Mouse (Mus musculus): ENCODE data around the gene Prr14l. TPM values are rescaled to one million over a fixed set of nuclear protein-coding genes. Genes with fewer than 3 reads are reported as not detected.

The Prr14l gene
- polyA plus RNA-seq, 3 experiments from 2014 or later: 23.2 to 26.6 (median 25.8) TPM

Other genes starting within 250 kb of the Prr14l start
- under 1 TPM; 0.09 to 0.60 (median 0.30) TPM for gene Yes1, start 243.1 kb downstream of the Prr14l start, polyA plus RNA-seq (2017; shearing (Covaris generic))
- gene Pisd, start 68.6 kb downstream of the Prr14l start, polyA plus RNA-seq (2017; shearing (Covaris generic)): 10 to 100 TPM; 39.5 to 87.1 (median 84.9) TPM
- not detected for gene Gm20671, start 27.1 kb downstream of the Prr14l start, polyA plus RNA-seq (2017; shearing (Covaris generic))
- 10 to 100 TPM; 20.6 to 23.8 (median 20.7) TPM for gene Depdc5, start 9.4 kb upstream of the Prr14l start, polyA plus RNA-seq (2017; shearing (Covaris generic))
- gene Ywhah, start 164.6 kb upstream of the Prr14l start, polyA plus RNA-seq (2017; shearing (Covaris generic)): 100 to 1,000 TPM; 206 to 398 (median 214) TPM
- gene Slc5a1, start 250.0 kb upstream of the Prr14l start, polyA plus RNA-seq (2017; shearing (Covaris generic)): not detected

Measured in inflammation-experienced regulatory T-cells, adult 6 months (primary cell).